Mouse (Mus musculus) thymus, adult 2 months (tissue): ENCODE results near the gene Pygo1.

Experiments
- CTCF ChIP-seq: fragments of 200-500 bp; IDR thresholded peaks from 2 replicates; pipeline ENCODE4 v1.5.1; 2012; ENCODE audit warnings: mild to moderate bottlenecking, control low read depth, low read length, moderate library complexity, borderline replicate concordance; ENCODE audit not compliant: control insufficient read depth, poor library complexity, insufficient read depth; ENCODE audit errors: extremely low read depth
- POLR2A ChIP-seq: fragments of 200-500 bp; IDR thresholded peaks from 2 replicates; pipeline ENCODE4 v1.6.1; 2012; ENCODE audit warnings: mild to moderate bottlenecking, low read length, control low read depth, moderate library complexity; ENCODE audit not compliant: control insufficient read depth, poor library complexity, insufficient read depth; ENCODE audit errors: extremely low read depth

DNA sequence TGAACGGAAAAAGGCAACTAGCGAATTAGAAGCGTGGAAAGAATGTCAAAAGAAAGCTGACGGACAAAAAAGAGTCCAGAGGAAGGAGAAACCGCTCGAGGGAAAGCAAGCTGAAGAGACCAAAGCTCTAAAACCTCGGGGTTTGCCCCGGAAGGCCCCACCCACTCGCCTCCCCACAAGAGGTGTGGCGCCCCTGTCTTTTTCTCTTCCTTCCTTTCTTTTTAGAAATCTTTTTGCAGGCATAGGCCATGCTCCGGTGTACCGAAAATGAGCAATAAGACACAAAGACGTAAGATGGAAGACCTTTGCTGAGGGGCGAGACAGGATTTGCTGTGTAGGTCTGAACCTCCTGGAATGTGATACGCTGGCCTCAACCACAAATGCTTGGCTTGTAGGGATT, 36.5 kb downstream of the Pygo1 start:
- TF ChIP-seq POLR2A = no peak
- no peak for TF ChIP-seq CTCF
